Mouse (Mus musculus): Measurements from ENCODE around the gene Nat10. TPM values are rescaled to one million over a fixed set of nuclear protein-coding genes. Genes with fewer than 3 reads are reported as not detected.

Gene Nat10
- polyA plus RNA-seq, 1 experiment from 2014 or later: 26.9 TPM

- ATAC-seq: peak; percentile 77
- Histone ChIP-seq H3K9ac (replicated peaks; ENCODE audit: low read depth, low read length) (peak overlapping the region; percentile 99), H3K27me3 (replicated peaks; ENCODE audit: control insufficient read depth, insufficient read depth, low read length) (no peaks in the 10 kb centered on the region), H3K4me3 (replicated peaks; ENCODE audit: low read length) (peak overlapping the region; percentile 99), H3K9me3 (ENCODE audit: control insufficient read depth, low read length) (no peaks in the 10 kb centered on the region), H3K4me1 (replicated peaks; ENCODE audit: control insufficient read depth, insufficient read depth, low read length) (peaks cover 30% of the 10 kb centered on the region), H3K36me3 (ENCODE audit: control insufficient read depth, insufficient read depth) (0 out of 2 replicates have a peak, but pooled peaks cover 3% of the 10 kb centered on the region), H3K27ac (ENCODE audit: low read length) (peak overlapping the region; percentile 99), H3K4me2 (ENCODE audit: low read length) (peak overlapping the region; percentile 52)
- under 1% methylated on average over 11 of the region's 11 CpGs for WGBS
These were observed 34.8 kb upstream of the Nat10 start for GRCm38 (mm10) chr2:103795843-103796210.

DNA sequence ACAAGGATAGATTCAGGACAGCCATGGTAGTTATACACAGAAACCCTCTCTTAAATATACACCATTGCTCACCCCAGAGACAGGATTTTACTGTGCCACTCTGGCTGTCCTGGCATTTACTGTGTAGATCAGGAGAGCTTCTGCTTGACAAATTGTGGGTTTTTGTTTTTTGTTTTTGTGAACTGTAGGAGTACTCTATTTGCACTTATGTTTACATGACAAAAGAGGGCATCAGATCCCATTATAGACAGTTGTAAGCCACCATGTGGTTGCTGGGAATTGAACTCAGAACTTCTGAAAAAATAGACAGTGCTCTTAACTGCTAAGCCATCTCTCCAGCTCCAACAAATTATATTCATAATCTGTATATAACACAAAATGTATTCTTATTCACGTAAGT, 30.9 kb upstream of the Nat10 start:
- no peak overlapping the region for H3K27ac ChIP-seq (ENCODE audit: low read length)
- no peaks in the 10 kb centered on the region for H3K9me3 ChIP-seq (ENCODE audit: control insufficient read depth, low read length)
- no peak overlapping the region for H3K4me2 ChIP-seq (ENCODE audit: low read length)
- WGBS: 97% methylated on average over 1 of the region's 1 CpGs
- H3K4me3 ChIP-seq (replicated peaks; ENCODE audit: low read length): no peak overlapping the region
- peaks cover 39% of the 10 kb centered on the region for H3K4me1 ChIP-seq (replicated peaks; ENCODE audit: control insufficient read depth, insufficient read depth, low read length)
- peaks cover 4% of the 10 kb centered on the region for H3K36me3 ChIP-seq (ENCODE audit: control insufficient read depth, insufficient read depth)
- ATAC-seq: no peak
- H3K9ac ChIP-seq (replicated peaks; ENCODE audit: low read depth, low read length): no peak overlapping the region
- H3K27me3 ChIP-seq (replicated peaks; ENCODE audit: control insufficient read depth, insufficient read depth, low read length): no peaks in the 10 kb centered on the region

DNA sequence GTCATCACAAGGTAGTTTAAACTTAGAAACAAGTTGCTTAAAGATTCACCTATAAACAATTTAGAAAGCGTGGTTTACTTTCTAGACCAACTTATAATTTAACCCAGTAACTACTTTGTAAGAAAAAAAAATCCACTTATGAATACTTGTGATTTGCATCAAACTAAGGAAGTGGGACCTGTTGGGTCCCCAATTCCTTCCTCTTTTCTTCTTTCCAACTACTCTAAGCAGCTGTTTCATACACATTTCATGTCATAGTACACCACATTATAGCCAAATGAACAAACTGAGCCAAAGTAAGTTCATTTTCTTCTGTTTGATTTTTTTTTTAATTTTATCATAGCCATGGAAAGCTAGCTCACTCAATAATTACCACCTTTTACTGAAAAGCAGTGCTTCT, 24.7 kb upstream of the Nat10 start:
- Histone ChIP-seq H3K27ac (ENCODE audit: low read length) (no peak overlapping the region), H3K4me3 (replicated peaks; ENCODE audit: low read length) (no peak overlapping the region), H3K9me3 (ENCODE audit: control insufficient read depth, low read length) (no peaks in the 10 kb centered on the region), H3K4me2 (ENCODE audit: low read length) (no peak overlapping the region), H3K9ac (replicated peaks; ENCODE audit: low read depth, low read length) (no peak overlapping the region), H3K36me3 (ENCODE audit: control insufficient read depth, insufficient read depth) (peaks cover 5% of the 10 kb centered on the region), H3K4me1 (replicated peaks; ENCODE audit: control insufficient read depth, insufficient read depth, low read length) (peaks cover 15% of the 10 kb centered on the region), H3K27me3 (replicated peaks; ENCODE audit: control insufficient read depth, insufficient read depth, low read length) (no peaks in the 10 kb centered on the region)
- ATAC-seq: no peak
- 97% methylated on average over 1 of the region's 1 CpGs for WGBS

- Histone ChIP-seq H3K4me1 (replicated peaks; ENCODE audit: control insufficient read depth, insufficient read depth, low read length) (peaks cover 6% of the 10 kb centered on the region), H3K4me2 (ENCODE audit: low read length) (no peak overlapping the region), H3K9me3 (ENCODE audit: control insufficient read depth, low read length) (no peaks in the 10 kb centered on the region), H3K4me3 (replicated peaks; ENCODE audit: low read length) (no peak overlapping the region), H3K9ac (replicated peaks; ENCODE audit: low read depth, low read length) (no peak overlapping the region), H3K36me3 (ENCODE audit: control insufficient read depth, insufficient read depth) (peaks cover 10% of the 10 kb centered on the region), H3K27me3 (replicated peaks; ENCODE audit: control insufficient read depth, insufficient read depth, low read length) (no peaks in the 10 kb centered on the region), H3K27ac (ENCODE audit: low read length) (no peak overlapping the region)
- ATAC-seq: peak; percentile 38; the same call in 1 of the 2 replicates
- WGBS: 90% methylated on average over 4 of the region's 4 CpGs
These were observed 23.6 kb upstream of the Nat10 start for GRCm38 (mm10) chr2:103784621-103785020.

GRCm38 (mm10) chr2:103762492-103762891, 1.4 kb upstream of the Nat10 start:
- Histone ChIP-seq H3K27me3 (replicated peaks; ENCODE audit: control insufficient read depth, insufficient read depth, low read length) (no peaks in the 10 kb centered on the region), H3K36me3 (ENCODE audit: control insufficient read depth, insufficient read depth) (peaks cover 18% of the 10 kb centered on the region), H3K4me2 (ENCODE audit: low read length) (no peak overlapping the region), H3K9me3 (ENCODE audit: control insufficient read depth, low read length) (no peaks in the 10 kb centered on the region), H3K27ac (ENCODE audit: low read length) (no peak overlapping the region), H3K9ac (replicated peaks; ENCODE audit: low read depth, low read length) (no peak overlapping the region), H3K4me1 (replicated peaks; ENCODE audit: control insufficient read depth, insufficient read depth, low read length) (peaks cover 7% of the 10 kb centered on the region), H3K4me3 (replicated peaks; ENCODE audit: low read length) (no peak overlapping the region)
- WGBS: 60% methylated on average over 1 of the region's 1 CpGs
- ATAC-seq: no peak

DNA sequence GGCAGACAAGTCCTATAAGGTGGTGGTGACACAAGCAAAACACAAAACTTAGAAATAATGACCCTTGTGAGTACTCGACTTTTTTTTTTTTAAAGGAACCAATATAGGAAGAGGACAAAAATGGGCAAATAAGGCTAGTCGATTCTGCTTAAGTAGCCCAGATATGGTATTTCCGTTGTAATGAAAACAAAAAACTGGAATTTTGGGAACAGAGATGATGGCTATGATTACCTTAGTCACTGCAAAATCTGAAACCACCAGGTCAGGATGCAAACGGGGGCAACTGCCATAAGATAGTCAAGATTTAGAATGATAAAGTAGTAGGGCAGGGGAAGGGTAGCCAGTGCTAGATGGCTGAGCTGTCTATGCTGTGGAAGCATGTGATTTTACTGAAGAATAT, 923 bp upstream of the Nat10 start:
- no peak overlapping the region for H3K4me3 ChIP-seq (replicated peaks; ENCODE audit: low read length)
- WGBS: 35% methylated on average over 4 of the region's 4 CpGs
- ATAC-seq: no peak
- H3K36me3 ChIP-seq (ENCODE audit: control insufficient read depth, insufficient read depth): peaks cover 17% of the 10 kb centered on the region
- H3K27ac ChIP-seq (ENCODE audit: low read length): no peak overlapping the region
- H3K9me3 ChIP-seq (ENCODE audit: control insufficient read depth, low read length): no peaks in the 10 kb centered on the region
- H3K4me2 ChIP-seq (ENCODE audit: low read length): peak overlapping the region; percentile 74
- no peaks in the 10 kb centered on the region for H3K27me3 ChIP-seq (replicated peaks; ENCODE audit: control insufficient read depth, insufficient read depth, low read length)
- H3K9ac ChIP-seq (replicated peaks; ENCODE audit: low read depth, low read length): no peak overlapping the region
- peaks cover 7% of the 10 kb centered on the region for H3K4me1 ChIP-seq (replicated peaks; ENCODE audit: control insufficient read depth, insufficient read depth, low read length)

DNA sequence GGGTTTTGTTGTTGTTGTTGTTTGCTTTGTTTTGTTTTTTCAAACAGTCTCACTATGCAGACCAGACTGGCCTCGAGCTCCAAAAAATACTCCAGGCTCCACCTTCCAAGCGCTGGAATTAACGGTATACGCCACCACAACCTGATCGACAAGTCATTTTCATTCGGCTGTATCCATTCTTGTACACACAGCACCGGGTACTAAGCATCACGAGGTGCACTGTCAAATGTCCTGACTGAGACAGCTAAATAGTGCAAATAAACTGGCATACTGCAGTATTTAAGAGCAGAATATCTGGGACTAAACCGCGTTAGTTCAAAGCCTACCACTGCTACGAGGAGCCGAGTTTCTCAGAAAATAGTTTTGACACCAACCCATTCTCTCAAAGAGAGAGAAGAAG, 649 bp downstream of the Nat10 start:
- peak overlapping the region; percentile 77 for H3K4me3 ChIP-seq (replicated peaks; ENCODE audit: low read length)
- H3K36me3 ChIP-seq (ENCODE audit: control insufficient read depth, insufficient read depth): peaks cover 4% of the 10 kb centered on the region; the same call in 1 of the 2 replicates
- peak overlapping the region; percentile 65 for H3K27ac ChIP-seq (ENCODE audit: low read length)
- H3K4me2 ChIP-seq (ENCODE audit: low read length): peak overlapping the region; percentile 74
- H3K27me3 ChIP-seq (replicated peaks; ENCODE audit: control insufficient read depth, insufficient read depth, low read length): no peaks in the 10 kb centered on the region
- no peaks in the 10 kb centered on the region for H3K9me3 ChIP-seq (ENCODE audit: control insufficient read depth, low read length)
- ATAC-seq: peak; percentile 5; the same call in 1 of the 2 replicates
- under 1% methylated on average over 12 of the region's 12 CpGs for WGBS
- peak overlapping the region; percentile 65 for H3K9ac ChIP-seq (replicated peaks; ENCODE audit: low read depth, low read length)
- peaks cover 7% of the 10 kb centered on the region for H3K4me1 ChIP-seq (replicated peaks; ENCODE audit: control insufficient read depth, insufficient read depth, low read length)

GRCm38 (mm10) chr2:103755458-103756085, 5.5 kb downstream of the Nat10 start:
- WGBS: 86% methylated on average over 9 of the region's 9 CpGs
- Histone ChIP-seq H3K4me3 (replicated peaks; ENCODE audit: low read length) (no peak overlapping the region), H3K4me2 (ENCODE audit: low read length) (no peak overlapping the region), H3K27me3 (replicated peaks; ENCODE audit: control insufficient read depth, insufficient read depth, low read length) (no peaks in the 10 kb centered on the region), H3K9ac (replicated peaks; ENCODE audit: low read depth, low read length) (no peak overlapping the region), H3K9me3 (ENCODE audit: control insufficient read depth, low read length) (no peaks in the 10 kb centered on the region), H3K27ac (ENCODE audit: low read length) (no peak overlapping the region), H3K4me1 (replicated peaks; ENCODE audit: control insufficient read depth, insufficient read depth, low read length) (peaks cover 7% of the 10 kb centered on the region), H3K36me3 (ENCODE audit: control insufficient read depth, insufficient read depth) (peaks cover 7% of the 10 kb centered on the region)
- ATAC-seq: no peak

DNA sequence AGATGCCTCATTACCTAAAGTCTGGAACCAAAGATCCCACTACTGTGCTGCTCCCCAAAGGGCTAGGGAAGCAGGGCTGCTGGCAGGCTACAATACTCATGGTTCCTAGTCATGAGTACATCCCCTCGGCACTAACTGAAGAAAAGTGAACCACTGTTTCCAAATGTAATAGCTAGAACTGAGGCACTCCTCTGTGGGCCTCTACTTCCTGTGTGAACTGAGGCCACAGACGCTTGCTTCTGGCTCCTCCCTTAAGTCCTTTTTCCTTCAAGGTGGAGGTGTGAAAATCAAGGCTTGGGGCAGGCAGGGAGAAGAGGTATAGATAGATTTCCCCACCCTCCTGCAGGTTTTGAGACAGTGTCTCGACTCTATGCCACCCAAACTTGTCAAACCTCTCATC, 6.5 kb downstream of the Nat10 start:
- H3K36me3 ChIP-seq (ENCODE audit: control insufficient read depth, insufficient read depth): peaks cover 7% of the 10 kb centered on the region
- no peak overlapping the region for H3K4me3 ChIP-seq (replicated peaks; ENCODE audit: low read length)
- no peaks in the 10 kb centered on the region for H3K9me3 ChIP-seq (ENCODE audit: control insufficient read depth, low read length)
- no peaks in the 10 kb centered on the region for H3K4me1 ChIP-seq (replicated peaks; ENCODE audit: control insufficient read depth, insufficient read depth, low read length)
- ATAC-seq: no peak
- no peaks in the 10 kb centered on the region for H3K27me3 ChIP-seq (replicated peaks; ENCODE audit: control insufficient read depth, insufficient read depth, low read length)
- no peak overlapping the region for H3K9ac ChIP-seq (replicated peaks; ENCODE audit: low read depth, low read length)
- H3K27ac ChIP-seq (ENCODE audit: low read length): no peak overlapping the region
- 93% methylated on average over 3 of the region's 3 CpGs for WGBS
- H3K4me2 ChIP-seq (ENCODE audit: low read length): no peak overlapping the region

DNA sequence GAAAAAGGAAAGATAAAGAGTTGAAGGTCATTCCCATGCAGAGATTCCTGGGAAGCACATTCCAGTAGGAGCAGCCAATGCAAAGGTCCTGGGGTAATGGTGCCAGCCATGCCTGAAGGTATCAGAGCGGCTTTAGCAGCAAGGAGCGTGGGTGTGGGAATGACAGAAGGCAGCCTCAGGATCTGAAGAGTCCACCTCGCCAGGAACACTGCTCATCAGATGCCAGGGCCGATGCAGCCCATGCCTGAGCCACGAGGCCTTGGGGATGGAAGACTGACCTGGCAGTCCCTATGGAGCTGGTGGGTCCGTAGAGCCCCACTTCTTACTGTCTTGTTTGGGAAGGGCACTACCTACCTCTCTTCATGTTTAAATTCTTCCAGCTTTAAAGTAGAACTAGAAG, 9.3 kb downstream of the Nat10 start:
- Histone ChIP-seq H3K4me1 (replicated peaks; ENCODE audit: control insufficient read depth, insufficient read depth, low read length) (no peaks in the 10 kb centered on the region), H3K9ac (replicated peaks; ENCODE audit: low read depth, low read length) (no peak overlapping the region), H3K9me3 (ENCODE audit: control insufficient read depth, low read length) (no peaks in the 10 kb centered on the region), H3K27me3 (replicated peaks; ENCODE audit: control insufficient read depth, insufficient read depth, low read length) (no peaks in the 10 kb centered on the region), H3K36me3 (ENCODE audit: control insufficient read depth, insufficient read depth) (peaks cover 10% of the 10 kb centered on the region), H3K4me3 (replicated peaks; ENCODE audit: low read length) (no peak overlapping the region), H3K4me2 (ENCODE audit: low read length) (no peak overlapping the region), H3K27ac (ENCODE audit: low read length) (no peak overlapping the region)
- WGBS: 93% methylated on average over 6 of the region's 6 CpGs
- ATAC-seq: no peak

Measured in forebrain, embryonic 16.5 days (tissue).